Mouse (Mus musculus) retina, postnatal 1 day (tissue): Measurements from ENCODE around the gene Ankrd33.
A peak's percentile ranks its signal among the peaks of the same experiment; 100 is the strongest.

ENCODE experiments used
- DNase-seq: peaks from one replicate; pipeline ENCODE4 v3.0.0-alpha.2; 2012

Gene Ankrd33

GRCm38 (mm10) chr15:101126876-101127544 lies 11.5 kb downstream of the Ankrd33 start:
- DNase-seq: no peak

- DNase-seq: no peak
Measured at GRCm38 (mm10) chr15:101128181-101129089, 12.9 kb downstream of the Ankrd33 start, which contains the start of gene Acvrl1. TSS of gene Acvrl1 (plus strand) at chr15:101128522.

- no peak for DNase-seq
Measured at GRCm38 (mm10) chr15:101129412-101129811, 13.9 kb downstream of the Ankrd33 start.

- no peak for DNase-seq
Measured at GRCm38 (mm10) chr15:101131498-101131897, 15.9 kb downstream of the Ankrd33 start.

- DNase-seq: no peak
Measured at GRCm38 (mm10) chr15:101132041-101132440, 16.5 kb downstream of the Ankrd33 start.

GRCm38 (mm10) chr15:101132761-101133160 lies 17.2 kb downstream of the Ankrd33 start:
- no peak for DNase-seq

GRCm38 (mm10) chr15:101133993-101134704 lies 18.6 kb downstream of the Ankrd33 start:
- peak; percentile 28 for DNase-seq

- DNase-seq: no peak
Measured at GRCm38 (mm10) chr15:101135405-101135804, 19.9 kb downstream of the Ankrd33 start.

GRCm38 (mm10) chr15:101137455-101137854 lies 21.9 kb downstream of the Ankrd33 start:
- DNase-seq: no peak

GRCm38 (mm10) chr15:101138675-101139074 lies 23.1 kb downstream of the Ankrd33 start:
- no peak for DNase-seq

GRCm38 (mm10) chr15:101139885-101140284 lies 24.3 kb downstream of the Ankrd33 start:
- peak; percentile 92 for DNase-seq

GRCm38 (mm10) chr15:101140587-101140986 lies 25.0 kb downstream of the Ankrd33 start:
- DNase-seq: no peak

- DNase-seq: peak; percentile 73
Measured at GRCm38 (mm10) chr15:101141061-101141541, 25.5 kb downstream of the Ankrd33 start.

- DNase-seq: no peak
Measured at GRCm38 (mm10) chr15:101142672-101143071, 27.1 kb downstream of the Ankrd33 start.

GRCm38 (mm10) chr15:101143494-101143893 lies 27.9 kb downstream of the Ankrd33 start:
- peak; percentile 34 for DNase-seq

- no peak for DNase-seq
Measured at GRCm38 (mm10) chr15:101144176-101144575, 28.6 kb downstream of the Ankrd33 start.

GRCm38 (mm10) chr15:101144779-101145178 lies 29.2 kb downstream of the Ankrd33 start:
- no peak for DNase-seq

GRCm38 (mm10) chr15:101145424-101146099 lies 30.0 kb downstream of the Ankrd33 start:
- DNase-seq: peak; percentile 95

- no peak for DNase-seq
Measured at GRCm38 (mm10) chr15:101146100-101146965, 30.8 kb downstream of the Ankrd33 start.

GRCm38 (mm10) chr15:101147115-101147909 lies 31.8 kb downstream of the Ankrd33 start:
- DNase-seq: peak; percentile 76

GRCm38 (mm10) chr15:101147910-101148273 lies 32.3 kb downstream of the Ankrd33 start:
- DNase-seq: peak; percentile 36
